Mouse (Mus musculus): ENCODE results near the gene Cul7.

Cul7 gene

DNA sequence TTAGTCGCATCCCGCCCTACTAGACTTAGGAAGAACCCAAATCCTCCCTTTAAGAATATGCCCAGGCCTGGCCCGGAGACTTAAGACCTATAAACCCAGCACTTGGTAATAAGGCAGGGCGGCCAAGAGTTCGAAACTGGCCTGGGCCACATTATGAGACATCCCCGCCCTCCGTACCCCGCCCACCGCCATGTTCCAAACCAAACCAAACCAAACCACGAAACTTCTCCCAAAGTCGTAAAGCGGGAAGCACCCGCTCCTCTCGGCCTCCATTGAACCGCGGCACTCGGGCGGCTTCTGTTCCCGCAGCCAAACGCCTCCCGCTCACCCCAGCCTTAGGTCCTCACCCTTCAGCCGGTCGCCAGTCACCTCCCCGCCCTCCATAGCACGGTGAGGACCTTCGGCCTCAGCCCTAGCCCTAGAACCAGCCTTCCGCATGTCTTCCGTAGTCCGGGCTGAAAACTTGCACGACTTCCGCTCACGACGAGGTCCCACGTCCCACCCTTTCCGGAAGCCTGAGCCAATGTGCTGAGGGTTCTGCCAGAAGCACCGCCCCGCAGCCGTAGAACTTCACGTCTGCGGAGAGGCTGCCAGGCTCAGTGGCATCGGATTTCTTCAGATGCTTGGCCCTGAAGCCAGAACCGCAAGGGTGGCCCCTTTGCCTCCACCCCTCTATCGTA, 23.9 kb downstream of the Cul7 start, which contains the start of gene Rrp36:
Gene Rrp36, minus strand, starts transcription at position 503 of the 680 bp plus-strand sequence.
- peak; percentile 97 for DNase-seq (ENCODE audit: low read depth)

GRCm38 (mm10) chr17:46674530-46675283, 24.6 kb downstream of the Cul7 start:
- DNase-seq (ENCODE audit: low read depth) = no peak

DNA sequence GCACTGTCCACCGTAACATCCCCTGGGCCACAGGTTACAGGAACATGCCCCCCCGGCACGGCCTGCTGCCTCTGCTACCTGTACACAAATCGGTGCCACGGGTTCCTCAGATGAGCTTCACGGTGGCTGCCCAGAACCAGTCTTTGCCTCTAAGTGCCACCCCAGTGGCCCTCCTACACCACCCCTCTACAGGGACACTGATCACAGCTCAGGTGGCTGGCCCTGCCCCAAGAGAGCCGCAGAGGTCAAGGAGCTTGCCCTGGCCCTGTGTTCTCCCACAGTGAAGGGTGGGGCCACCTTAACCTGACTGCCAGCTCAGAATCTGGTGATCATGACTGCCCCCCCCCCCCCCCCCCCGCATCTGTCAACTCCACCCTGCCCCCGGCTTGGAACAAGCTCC, 28.3 kb downstream of the Cul7 start, which contains the start of gene Mea1:
Gene Mea1, plus strand, starts transcription at position 378 of the 400 bp plus-strand sequence.
- DNase-seq (ENCODE audit: low read depth) = no peak

DNA sequence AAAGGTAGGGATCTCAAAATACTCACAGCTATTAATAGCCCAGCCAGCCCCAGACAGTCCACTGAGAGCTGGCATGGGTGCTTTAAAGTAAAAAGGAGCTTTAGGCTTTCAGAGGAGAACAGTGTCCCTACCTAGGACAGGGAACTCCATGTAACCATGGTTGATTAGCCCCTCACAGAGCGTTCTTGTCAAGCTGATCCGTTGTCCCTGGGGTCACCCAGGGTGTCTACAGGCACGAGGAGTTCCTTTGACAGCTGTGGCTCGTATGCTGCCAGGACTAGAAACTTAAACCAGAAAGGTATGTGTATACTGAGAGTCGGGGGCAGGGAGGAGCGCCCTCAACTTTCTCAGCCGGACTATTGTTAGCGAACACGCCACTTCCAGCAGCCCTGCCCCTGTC, 28.8 kb downstream of the Cul7 start:
- no peak for DNase-seq (ENCODE audit: low read depth)

GRCm38 (mm10) chr17:46679843-46680759, 30.0 kb downstream of the Cul7 start:
- peak; percentile 66 for DNase-seq (ENCODE audit: low read depth)

GRCm38 (mm10) chr17:46680760-46681373, 30.7 kb downstream of the Cul7 start, which contains the start of gene Klhdc3:
Klhdc3 (minus strand) TSS chr17:46680914.
- peak; percentile 99 for DNase-seq (ENCODE audit: low read depth)

DNA sequence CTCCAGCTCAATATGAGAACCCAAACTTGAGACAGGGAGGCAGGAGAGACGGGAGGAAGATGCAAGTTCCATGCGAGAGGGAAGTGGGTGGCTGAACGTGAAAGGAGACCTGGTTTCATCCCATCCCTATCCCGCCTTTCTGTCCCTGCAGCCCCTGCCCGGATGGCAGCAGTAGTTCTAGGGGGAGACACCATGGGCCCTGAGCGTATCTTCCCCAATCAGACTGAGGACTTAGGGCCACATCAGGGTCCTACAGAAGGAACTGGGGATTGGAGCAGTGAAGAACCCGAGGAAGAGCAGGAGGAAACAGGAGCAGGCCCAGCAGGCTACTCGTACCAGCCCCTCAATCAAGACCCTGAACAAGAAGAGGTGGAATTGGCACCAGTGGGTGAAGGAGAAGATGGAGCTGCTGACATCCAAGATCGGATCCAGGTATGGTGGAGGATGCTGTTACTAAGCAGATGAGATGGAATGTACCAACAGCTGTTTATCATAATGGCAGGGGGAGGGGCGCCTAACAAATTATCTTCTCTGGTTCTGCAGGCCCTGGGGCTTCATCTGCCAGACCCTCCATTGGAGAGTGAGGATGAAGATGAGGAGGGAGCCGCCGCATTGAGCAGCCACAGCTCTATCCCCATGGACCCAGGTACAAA, 31.5 kb downstream of the Cul7 start:
- peak; percentile 18 for DNase-seq (ENCODE audit: low read depth)

DNA sequence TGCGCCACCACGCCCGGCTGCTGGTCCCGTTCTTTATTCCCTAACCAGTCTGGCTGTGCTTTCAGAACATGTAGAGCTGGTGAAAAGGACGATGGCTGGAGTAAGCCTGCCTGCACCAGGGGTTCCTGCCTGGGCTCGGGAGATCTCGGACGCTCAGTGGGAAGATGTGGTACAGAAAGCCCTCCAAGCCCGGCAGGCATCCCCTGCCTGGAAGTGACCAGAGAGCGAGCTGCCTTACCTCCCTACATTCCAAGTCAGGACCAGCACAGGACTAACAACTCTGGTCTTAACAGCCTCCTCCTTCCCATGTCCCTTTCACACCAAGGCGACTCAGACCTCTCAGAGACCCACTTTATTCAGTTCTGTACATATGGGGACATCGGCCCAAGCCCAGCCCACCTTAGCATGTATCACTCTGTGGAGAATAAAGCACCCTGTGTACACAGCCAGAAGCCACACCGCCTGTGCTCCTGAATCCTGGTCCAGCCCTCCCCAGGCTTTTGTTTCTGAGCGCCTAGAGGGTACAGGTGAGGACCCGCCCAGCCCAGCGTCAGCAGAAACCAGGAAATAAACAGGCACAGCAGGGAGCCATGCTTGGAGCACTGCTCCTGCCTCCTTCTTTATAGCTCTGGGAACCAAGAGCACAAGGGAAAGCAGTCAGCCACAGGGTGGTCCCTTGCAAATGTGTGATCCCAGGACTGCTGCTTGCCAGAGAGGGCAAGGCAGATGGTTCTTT, 32.7 kb downstream of the Cul7 start:
- DNase-seq (ENCODE audit: low read depth) = no peak

DNA sequence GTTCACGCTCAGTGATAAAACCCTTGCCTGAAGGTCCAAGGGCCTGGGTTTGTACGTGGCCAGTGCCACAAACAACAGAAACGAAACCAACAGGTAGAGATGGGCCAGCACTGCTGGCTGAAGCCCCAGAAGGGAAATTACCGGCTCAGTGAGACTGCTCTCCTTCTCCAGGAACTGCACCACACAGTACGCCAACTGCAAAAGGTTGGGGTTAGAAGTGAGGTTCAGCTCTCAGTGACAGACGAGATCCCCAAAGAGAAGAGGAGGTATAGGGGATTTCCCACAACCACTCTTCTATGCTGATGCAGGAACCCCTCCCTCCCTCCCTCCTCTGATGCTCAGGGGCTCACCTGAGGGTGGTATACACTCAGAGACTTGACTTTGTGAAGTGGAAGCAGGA, 35.8 kb downstream of the Cul7 start:
- DNase-seq (ENCODE audit: low read depth) = no peak

DNA sequence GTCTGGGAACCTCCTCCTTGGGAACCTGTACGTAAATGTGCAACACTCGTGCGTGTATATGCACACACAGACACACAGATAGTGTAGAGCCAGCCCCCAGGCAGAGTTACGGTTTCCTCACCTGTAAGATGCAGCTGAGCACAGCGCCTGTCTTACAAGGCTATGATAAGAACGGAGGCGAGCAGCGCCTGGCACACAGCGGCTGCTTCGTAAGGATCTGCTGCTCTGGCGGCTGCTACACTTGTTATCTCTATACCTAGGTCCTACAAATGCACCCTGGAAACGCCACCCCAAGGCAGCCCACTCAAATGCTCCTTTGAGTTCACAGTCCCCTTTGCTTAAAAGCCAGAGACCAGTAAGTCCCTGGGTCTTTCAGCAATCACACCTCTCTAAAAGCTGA, 40.5 kb downstream of the Cul7 start:
- no peak for DNase-seq (ENCODE audit: low read depth)

DNA sequence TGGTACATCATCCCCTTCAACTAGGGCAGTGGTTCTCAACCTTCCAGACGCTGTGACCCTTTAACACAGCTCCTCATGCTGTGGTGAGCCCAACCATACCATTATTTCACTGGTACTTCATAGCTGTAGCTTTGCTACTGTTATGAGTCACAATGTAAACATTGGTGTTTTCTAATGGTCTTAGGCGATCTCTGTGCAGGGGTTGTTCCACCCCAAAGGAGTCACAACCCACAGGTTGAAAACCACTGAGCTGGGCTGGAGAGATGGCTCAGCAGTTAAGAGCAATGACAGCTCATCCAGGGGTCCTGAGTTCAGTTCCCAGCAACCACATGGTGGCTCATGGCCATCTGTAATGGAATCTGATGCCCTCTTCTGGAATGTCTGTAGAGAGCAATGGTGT, 41.3 kb downstream of the Cul7 start:
- DNase-seq (ENCODE audit: low read depth) = peak; percentile 26

GRCm38 (mm10) chr17:46694517-46695063, 44.5 kb downstream of the Cul7 start:
- DNase-seq (ENCODE audit: low read depth) = no peak

DNA sequence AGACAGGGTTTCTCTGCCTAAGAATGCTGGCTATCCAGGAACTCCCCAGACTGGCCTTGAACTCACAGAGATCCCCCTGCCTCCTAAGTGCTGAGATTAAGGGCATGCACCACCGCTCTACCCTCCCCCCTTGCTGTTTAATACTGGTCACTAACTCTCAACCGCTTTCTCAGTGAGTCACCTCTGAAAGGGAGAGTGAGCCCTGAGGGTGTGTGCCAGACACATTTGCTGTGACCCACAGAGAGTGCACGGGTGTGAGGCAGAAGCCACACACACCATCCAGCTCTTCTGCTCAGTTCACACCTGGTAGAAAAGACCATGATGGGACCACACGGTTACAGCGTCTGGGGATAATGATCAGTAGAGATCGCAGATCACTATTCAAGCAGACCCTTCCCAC, 48.4 kb downstream of the Cul7 start:
- DNase-seq (ENCODE audit: low read depth) = peak; percentile 75

- DNase-seq (ENCODE audit: low read depth) = no peak
Observed at GRCm38 (mm10) chr17:46699245-46699644, 49.1 kb downstream of the Cul7 start.

GRCm38 (mm10) chr17:46699912-46700311, 49.8 kb downstream of the Cul7 start:
- DNase-seq (ENCODE audit: low read depth) = no peak

GRCm38 (mm10) chr17:46701489-46701888, 51.4 kb downstream of the Cul7 start:
- no peak for DNase-seq (ENCODE audit: low read depth)

GRCm38 (mm10) chr17:46702100-46702499, 52.0 kb downstream of the Cul7 start:
- DNase-seq (ENCODE audit: low read depth) = no peak

GRCm38 (mm10) chr17:46702506-46702905, 52.4 kb downstream of the Cul7 start:
- DNase-seq (ENCODE audit: low read depth) = no peak

DNA sequence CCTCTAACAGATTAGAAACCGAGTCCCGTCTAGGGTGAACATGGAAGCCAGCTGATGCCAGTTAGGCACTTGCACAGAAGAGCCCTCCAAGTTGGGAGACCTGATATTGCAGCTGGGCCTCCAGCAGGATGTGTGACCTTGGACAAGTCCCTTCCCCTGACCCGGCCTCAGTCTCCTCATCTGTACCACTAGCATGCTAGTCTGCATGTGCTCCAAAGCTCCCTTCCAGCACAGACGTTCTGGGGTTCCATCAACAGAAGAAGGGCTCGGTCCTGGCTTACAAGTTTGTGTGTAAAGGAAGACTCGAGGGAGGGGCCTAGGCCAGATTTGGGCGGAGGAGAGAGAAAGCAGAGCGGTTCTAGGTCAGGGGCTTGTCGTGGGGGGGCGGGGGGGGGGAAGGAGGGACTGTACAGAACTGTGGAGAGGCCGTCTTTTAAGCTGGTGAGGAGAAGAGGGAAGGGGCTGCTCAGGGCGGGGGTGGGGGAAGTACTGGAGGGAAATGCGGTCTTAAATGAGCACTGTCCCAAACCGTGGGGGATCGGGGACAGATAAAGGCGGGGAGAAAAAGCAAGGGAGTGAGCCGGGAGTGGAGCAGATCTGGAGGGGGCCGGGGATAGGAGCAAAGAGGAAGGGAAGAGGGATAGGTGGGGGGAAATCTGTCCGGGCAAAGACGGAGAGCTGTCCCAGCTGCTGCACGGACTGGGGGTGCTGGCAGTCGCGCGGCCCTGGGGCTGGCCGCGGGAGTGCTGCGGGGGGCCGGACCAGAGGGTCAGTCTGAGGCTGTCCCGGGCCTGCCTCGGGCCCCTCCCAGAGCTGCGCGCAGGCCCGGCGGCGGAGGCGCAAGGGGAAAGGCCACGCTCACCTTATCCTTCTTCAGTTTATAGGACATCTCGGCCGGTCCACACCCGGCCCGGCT, 54.1 kb downstream of the Cul7 start:
- peak; percentile 38 for DNase-seq (ENCODE audit: low read depth)

All from NIH3T3 (cell line).